Mouse (Mus musculus): ENCODE measurements at regions not wholly inside any gene's neighbourhood (a gene's known extent, or its start where the extent isn't known, plus 50 kb on each side); places are given as distances from the start of the nearest gene placed in this dataset.

GRCm38 (mm10) chr16:29945376-29945890 lies 118.8 kb upstream of the Hes1 start:
- WGBS: 5% methylated on average over 9 of the region's 9 CpGs
- Histone ChIP-seq H3K9me3 (replicated peaks; ENCODE audit: control insufficient read depth, low read length, poor library complexity, severe bottlenecking) (no peaks in the 10 kb centered on the region), H3K4me1 (ENCODE audit: control insufficient read depth, insufficient read depth, low read length) (peaks cover 13% of the 10 kb centered on the region), H3K27me3 (ENCODE audit: control insufficient read depth, insufficient read depth, low read depth, low read length) (peaks cover 3% of the 10 kb centered on the region; the same call in 1 of the 2 replicates), H3K9ac (ENCODE audit: low read depth, low read length) (peak overlapping the region; percentile 47; the same call in 1 of the 2 replicates), H3K4me2 (ENCODE audit: low read length) (peak overlapping the region; percentile 83), H3K27ac (ENCODE audit: low read length) (no peak overlapping the region), H3K36me3 (ENCODE audit: control insufficient read depth, insufficient read depth, low read length) (no peaks in the 10 kb centered on the region), H3K4me3 (ENCODE audit: low read depth, low read length) (peak overlapping the region; percentile 41)
- ATAC-seq: no peak

- no peaks in the 10 kb centered on the region for H3K9me3 ChIP-seq (replicated peaks; ENCODE audit: control insufficient read depth, low read length, poor library complexity, severe bottlenecking)
- H3K36me3 ChIP-seq (ENCODE audit: control insufficient read depth, insufficient read depth, low read length): no peaks in the 10 kb centered on the region
- 2% methylated on average over 39 of the region's 39 CpGs for WGBS
- no peak overlapping the region for H3K27ac ChIP-seq (ENCODE audit: low read length)
- peaks cover 13% of the 10 kb centered on the region for H3K4me1 ChIP-seq (ENCODE audit: control insufficient read depth, insufficient read depth, low read length)
- H3K9ac ChIP-seq (ENCODE audit: low read depth, low read length): peak overlapping the region; percentile 47; the same call in 1 of the 2 replicates
- H3K4me2 ChIP-seq (ENCODE audit: low read length): peak overlapping the region; percentile 83
- peak overlapping the region; percentile 41 for H3K4me3 ChIP-seq (ENCODE audit: low read depth, low read length)
- ATAC-seq: peak; percentile 70
- peaks cover 3% of the 10 kb centered on the region; the same call in 1 of the 2 replicates for H3K27me3 ChIP-seq (ENCODE audit: control insufficient read depth, insufficient read depth, low read depth, low read length)
Measured at GRCm38 (mm10) chr16:29945891-29946598, 118.1 kb upstream of the Hes1 start.

GRCm38 (mm10) chr16:29946966-29947365 lies 117.2 kb upstream of the Hes1 start:
- WGBS: 89% methylated on average over 5 of the region's 5 CpGs
- ATAC-seq: no peak
- H3K4me1 ChIP-seq (ENCODE audit: control insufficient read depth, insufficient read depth, low read length): peaks cover 13% of the 10 kb centered on the region

GRCm38 (mm10) chr16:29947670-29948069 lies 116.5 kb upstream of the Hes1 start:
- no peak overlapping the region for H3K27ac ChIP-seq (ENCODE audit: low read length)
- H3K4me3 ChIP-seq (ENCODE audit: low read depth, low read length): no peak overlapping the region
- no peaks in the 10 kb centered on the region for H3K36me3 ChIP-seq (ENCODE audit: control insufficient read depth, insufficient read depth, low read length)
- H3K9me3 ChIP-seq (replicated peaks; ENCODE audit: control insufficient read depth, low read length, poor library complexity, severe bottlenecking): no peaks in the 10 kb centered on the region
- H3K4me2 ChIP-seq (ENCODE audit: low read length): no peak overlapping the region
- H3K9ac ChIP-seq (ENCODE audit: low read depth, low read length): no peak overlapping the region
- no peak for ATAC-seq
- H3K4me1 ChIP-seq (ENCODE audit: control insufficient read depth, insufficient read depth, low read length): peaks cover 13% of the 10 kb centered on the region
- WGBS: 63% methylated on average over 5 of the region's 5 CpGs
- peaks cover 3% of the 10 kb centered on the region; the same call in 1 of the 2 replicates for H3K27me3 ChIP-seq (ENCODE audit: control insufficient read depth, insufficient read depth, low read depth, low read length)

More at GRCm38 (mm10) chr16:29946966-29947365, 117.2 kb upstream of the Hes1 start:
- Histone ChIP-seq H3K27ac (ENCODE audit: low read length) (no peak overlapping the region), H3K9ac (ENCODE audit: low read depth, low read length) (no peak overlapping the region), H3K4me3 (ENCODE audit: low read depth, low read length) (no peak overlapping the region), H3K36me3 (ENCODE audit: control insufficient read depth, insufficient read depth, low read length) (no peaks in the 10 kb centered on the region), H3K4me2 (ENCODE audit: low read length) (no peak overlapping the region), H3K27me3 (ENCODE audit: control insufficient read depth, insufficient read depth, low read depth, low read length) (peaks cover 3% of the 10 kb centered on the region; the same call in 1 of the 2 replicates), H3K9me3 (replicated peaks; ENCODE audit: control insufficient read depth, low read length, poor library complexity, severe bottlenecking) (no peaks in the 10 kb centered on the region)

- Histone ChIP-seq H3K4me3 (ENCODE audit: low read depth, low read length) (no peak overlapping the region), H3K9ac (ENCODE audit: low read depth, low read length) (peak overlapping the region; percentile 15; the same call in 1 of the 2 replicates), H3K27ac (ENCODE audit: low read length) (no peak overlapping the region), H3K9me3 (replicated peaks; ENCODE audit: control insufficient read depth, low read length, poor library complexity, severe bottlenecking) (no peaks in the 10 kb centered on the region), H3K36me3 (ENCODE audit: control insufficient read depth, insufficient read depth, low read length) (no peaks in the 10 kb centered on the region), H3K4me1 (ENCODE audit: control insufficient read depth, insufficient read depth, low read length) (peaks cover 13% of the 10 kb centered on the region), H3K27me3 (ENCODE audit: control insufficient read depth, insufficient read depth, low read depth, low read length) (no peaks in the 10 kb centered on the region), H3K4me2 (ENCODE audit: low read length) (no peak overlapping the region)
- WGBS: 21% methylated on average over 9 of the region's 9 CpGs
- no peak for ATAC-seq
Measured at GRCm38 (mm10) chr16:29950136-29950535, 114.0 kb upstream of the Hes1 start.

- H3K9me3 ChIP-seq (replicated peaks; ENCODE audit: control insufficient read depth, low read length, poor library complexity, severe bottlenecking): no peaks in the 10 kb centered on the region
- ATAC-seq: no peak
- peaks cover 10% of the 10 kb centered on the region for H3K4me1 ChIP-seq (ENCODE audit: control insufficient read depth, insufficient read depth, low read length)
- no peak overlapping the region for H3K27ac ChIP-seq (ENCODE audit: low read length)
- no peaks in the 10 kb centered on the region for H3K27me3 ChIP-seq (ENCODE audit: control insufficient read depth, insufficient read depth, low read depth, low read length)
- no peak overlapping the region for H3K9ac ChIP-seq (ENCODE audit: low read depth, low read length)
- H3K36me3 ChIP-seq (ENCODE audit: control insufficient read depth, insufficient read depth, low read length): no peaks in the 10 kb centered on the region
- 91% methylated on average over 4 of the region's 4 CpGs for WGBS
- H3K4me2 ChIP-seq (ENCODE audit: low read length): no peak overlapping the region
- no peak overlapping the region for H3K4me3 ChIP-seq (ENCODE audit: low read depth, low read length)
Measured at GRCm38 (mm10) chr16:29950791-29951190, 113.4 kb upstream of the Hes1 start.

- no peaks in the 10 kb centered on the region for H3K36me3 ChIP-seq (ENCODE audit: control insufficient read depth, insufficient read depth, low read length)
- WGBS: 93% methylated on average over 10 of the region's 10 CpGs
- peaks cover 5% of the 10 kb centered on the region; the same call in 1 of the 2 replicates for H3K4me1 ChIP-seq (ENCODE audit: control insufficient read depth, insufficient read depth, low read length)
- H3K27me3 ChIP-seq (ENCODE audit: control insufficient read depth, insufficient read depth, low read depth, low read length): no peaks in the 10 kb centered on the region
- no peak for ATAC-seq
- H3K9me3 ChIP-seq (replicated peaks; ENCODE audit: control insufficient read depth, low read length, poor library complexity, severe bottlenecking): no peaks in the 10 kb centered on the region
- H3K4me3 ChIP-seq (ENCODE audit: low read depth, low read length): no peak overlapping the region
- no peak overlapping the region for H3K4me2 ChIP-seq (ENCODE audit: low read length)
- H3K27ac ChIP-seq (ENCODE audit: low read length): no peak overlapping the region
- H3K9ac ChIP-seq (ENCODE audit: low read depth, low read length): no peak overlapping the region
Measured at GRCm38 (mm10) chr16:29954700-29955099, 109.5 kb upstream of the Hes1 start.

GRCm38 (mm10) chr16:29956904-29957303 lies 107.3 kb upstream of the Hes1 start:
- WGBS: 59% methylated on average over 7 of the region's 7 CpGs

GRCm38 (mm10) chr16:29959939-29960637 lies 104.1 kb upstream of the Hes1 start:
- H3K4me1 ChIP-seq (ENCODE audit: control insufficient read depth, insufficient read depth, low read length): no peaks in the 10 kb centered on the region
- 83% methylated on average over 12 of the region's 12 CpGs for WGBS
- no peak for ATAC-seq

More at GRCm38 (mm10) chr16:29956904-29957303, 107.3 kb upstream of the Hes1 start:
- no peaks in the 10 kb centered on the region for H3K27me3 ChIP-seq (ENCODE audit: control insufficient read depth, insufficient read depth, low read depth, low read length)
- no peak overlapping the region for H3K9ac ChIP-seq (ENCODE audit: low read depth, low read length)
- H3K4me3 ChIP-seq (ENCODE audit: low read depth, low read length): no peak overlapping the region
- ATAC-seq: no peak
- H3K4me2 ChIP-seq (ENCODE audit: low read length): no peak overlapping the region
- H3K9me3 ChIP-seq (replicated peaks; ENCODE audit: control insufficient read depth, low read length, poor library complexity, severe bottlenecking): no peaks in the 10 kb centered on the region
- H3K36me3 ChIP-seq (ENCODE audit: control insufficient read depth, insufficient read depth, low read length): no peaks in the 10 kb centered on the region
- no peaks in the 10 kb centered on the region for H3K4me1 ChIP-seq (ENCODE audit: control insufficient read depth, insufficient read depth, low read length)
- H3K27ac ChIP-seq (ENCODE audit: low read length): no peak overlapping the region

More at GRCm38 (mm10) chr16:29959939-29960637, 104.1 kb upstream of the Hes1 start:
- H3K36me3 ChIP-seq (ENCODE audit: control insufficient read depth, insufficient read depth, low read length): no peaks in the 10 kb centered on the region
- H3K27ac ChIP-seq (ENCODE audit: low read length): no peak overlapping the region
- H3K4me2 ChIP-seq (ENCODE audit: low read length): no peak overlapping the region
- no peak overlapping the region for H3K9ac ChIP-seq (ENCODE audit: low read depth, low read length)
- no peaks in the 10 kb centered on the region for H3K27me3 ChIP-seq (ENCODE audit: control insufficient read depth, insufficient read depth, low read depth, low read length)
- no peak overlapping the region for H3K4me3 ChIP-seq (ENCODE audit: low read depth, low read length)
- no peaks in the 10 kb centered on the region for H3K9me3 ChIP-seq (replicated peaks; ENCODE audit: control insufficient read depth, low read length, poor library complexity, severe bottlenecking)

Data from midbrain, embryonic 16.5 days (tissue).